Comparison of ENCODE assay signal across 18 mouse cellular contexts in genomic region chr13:51499769-51500168, GRCm38 (mm10).
"Had no signal": no experiment of that assay in that cellular context is flagged by ENCODE, and none has a peak within 500 bp of the region (broad histone marks: within the 10 kb centered on the region; RNA-seq: fewer than 3 reads in every experiment).

No protein-coding gene starts in this region.

- H3K9me3 ChIP-seq: limb, embryonic 12.5 days; limb, embryonic 15.5 days; midbrain, embryonic 13.5 days; stomach, embryonic 15.5 days had no signal

- H3K4me1 ChIP-seq: limb, embryonic 12.5 days; limb, embryonic 15.5 days; midbrain, embryonic 13.5 days; stomach, embryonic 15.5 days had no signal

- ATAC-seq: liver, postnatal 0 days; lung, postnatal 0 days; midbrain, embryonic 13.5 days; midbrain, embryonic 16.5 days had no signal

- H3K4me2 ChIP-seq: limb, embryonic 12.5 days; limb, embryonic 15.5 days; liver, embryonic 11.5 days; lung, embryonic 14.5 days; midbrain, embryonic 13.5 days; stomach, embryonic 15.5 days had no signal

- DNase-seq: kidney, postnatal 25 days; left cerebral cortex, postnatal 4 days; liver, postnatal 0 days; lung, embryonic 14.5 days; right cerebral cortex, postnatal 25 days; spleen, adult 18-20 months; thymus, postnatal 25 days had no signal

- H3K4me3 ChIP-seq: layer of hippocampus, adult 2 months; limb, embryonic 12.5 days; limb, embryonic 15.5 days; midbrain, embryonic 13.5 days; stomach, embryonic 15.5 days had no signal

- H3K9ac ChIP-seq: limb, embryonic 12.5 days; limb, embryonic 15.5 days; liver, embryonic 14.5 days; liver, postnatal 0 days; lung, embryonic 14.5 days; midbrain, embryonic 13.5 days; stomach, embryonic 15.5 days had no signal

- H3K36me3 ChIP-seq: limb, embryonic 12.5 days; limb, embryonic 15.5 days; midbrain, embryonic 13.5 days; stomach, embryonic 15.5 days had no signal

- H3K27ac ChIP-seq: kidney, postnatal 0 days; layer of hippocampus, adult 2 months; limb, embryonic 12.5 days; limb, embryonic 15.5 days; liver, embryonic 14.5 days; macrophage; midbrain, embryonic 13.5 days; stomach, embryonic 15.5 days had no signal

- H3K27me3 ChIP-seq: limb, embryonic 12.5 days; limb, embryonic 15.5 days; midbrain, embryonic 13.5 days; stomach, embryonic 15.5 days had no signal
